Mouse (Mus musculus): Measurements from ENCODE around the gene Ptcd3. TPM values are rescaled to one million over a fixed set of nuclear protein-coding genes. Genes with fewer than 3 reads are reported as not detected.

Ptcd3 gene
- polyA plus RNA-seq (2012; ENCODE audit: insufficient read depth, low replicate concordance): 1.5 and 2.1 TPM in 2 replicates

- no peaks in the 10 kb centered on the region for H3K27me3 ChIP-seq (replicated peaks)
- no peak for TF ChIP-seq GATA1 (IDR thresholded peaks at IDR 0.05; ENCODE audit: borderline replicate concordance, low read length)
- TF ChIP-seq FLI1 (IDR thresholded peaks at IDR 0.05; ENCODE audit: low read length): no peak
- peak within 1 kb of the TSS; percentile 97 for H3K4me3 ChIP-seq (replicated peaks)
- peaks cover 46% of the 10 kb centered on the region for H3K36me3 ChIP-seq (replicated peaks; ENCODE audit: low read length)
- peaks cover 40% of the 10 kb centered on the region for H3K4me1 ChIP-seq
- no peaks in the 10 kb centered on the region for H3K9me3 ChIP-seq
Measured at GRCm38 (mm10) chr6:71908481-71909381, at the start of gene Ptcd3, which contains the start of gene Polr1a. TSS of gene Ptcd3 (minus strand) at chr6:71908750. TSS of gene Polr1a (plus strand) at chr6:71909053.

GRCm38 (mm10) chr6:71951192-71951591 is 42.6 kb upstream of the Ptcd3 start:
- TF ChIP-seq GATA1 (IDR thresholded peaks at IDR 0.05; ENCODE audit: borderline replicate concordance, low read length) (no peak), FLI1 (IDR thresholded peaks at IDR 0.05; ENCODE audit: low read length) (no peak)
- H3K4me3 ChIP-seq (replicated peaks): no peak overlapping the region
- peaks cover 87% of the 10 kb centered on the region for H3K36me3 ChIP-seq (replicated peaks; ENCODE audit: low read length)
- H3K4me1 ChIP-seq: peaks cover 37% of the 10 kb centered on the region
- no peaks in the 10 kb centered on the region for H3K9me3 ChIP-seq
- H3K27me3 ChIP-seq (replicated peaks): no peaks in the 10 kb centered on the region

- Histone ChIP-seq H3K4me3 (replicated peaks) (no peak overlapping the region), H3K9me3 (0 out of 2 replicates have a peak, but pooled peaks cover 2% of the 10 kb centered on the region), H3K36me3 (replicated peaks; ENCODE audit: low read length) (peaks cover 91% of the 10 kb centered on the region), H3K4me1 (peaks cover 37% of the 10 kb centered on the region), H3K27me3 (replicated peaks) (no peaks in the 10 kb centered on the region)
- TF ChIP-seq FLI1 (IDR thresholded peaks at IDR 0.05; ENCODE audit: low read length) (no peak), GATA1 (IDR thresholded peaks at IDR 0.05; ENCODE audit: borderline replicate concordance, low read length) (no peak)
Measured at GRCm38 (mm10) chr6:71950592-71950991, 42.0 kb upstream of the Ptcd3 start.

GRCm38 (mm10) chr6:71949721-71950120 is 41.2 kb upstream of the Ptcd3 start:
- H3K4me3 ChIP-seq (replicated peaks): no peak overlapping the region
- 0 out of 2 replicates have a peak, but pooled peaks cover 2% of the 10 kb centered on the region for H3K9me3 ChIP-seq
- H3K4me1 ChIP-seq: peaks cover 42% of the 10 kb centered on the region
- TF ChIP-seq FLI1 (IDR thresholded peaks at IDR 0.05; ENCODE audit: low read length): no peak
- TF ChIP-seq GATA1 (IDR thresholded peaks at IDR 0.05; ENCODE audit: borderline replicate concordance, low read length): no peak
- H3K36me3 ChIP-seq (replicated peaks; ENCODE audit: low read length): peaks cover 91% of the 10 kb centered on the region
- H3K27me3 ChIP-seq (replicated peaks): no peaks in the 10 kb centered on the region

- H3K36me3 ChIP-seq (replicated peaks; ENCODE audit: low read length): peaks cover 79% of the 10 kb centered on the region
- 0 out of 2 replicates have a peak, but pooled peaks cover 2% of the 10 kb centered on the region for H3K9me3 ChIP-seq
- peaks cover 23% of the 10 kb centered on the region for H3K4me1 ChIP-seq
- TF ChIP-seq GATA1 (IDR thresholded peaks at IDR 0.05; ENCODE audit: borderline replicate concordance, low read length): no peak
- TF ChIP-seq FLI1 (IDR thresholded peaks at IDR 0.05; ENCODE audit: low read length): no peak
- no peak overlapping the region for H3K4me3 ChIP-seq (replicated peaks)
- H3K27me3 ChIP-seq (replicated peaks): no peaks in the 10 kb centered on the region
Measured at GRCm38 (mm10) chr6:71946121-71946520, 37.6 kb upstream of the Ptcd3 start.

- no peak for TF ChIP-seq GATA1 (IDR thresholded peaks at IDR 0.05; ENCODE audit: borderline replicate concordance, low read length)
- TF ChIP-seq FLI1 (IDR thresholded peaks at IDR 0.05; ENCODE audit: low read length): no peak
- H3K27me3 ChIP-seq (replicated peaks): no peaks in the 10 kb centered on the region
- H3K4me3 ChIP-seq (replicated peaks): no peak overlapping the region
- H3K9me3 ChIP-seq: 0 out of 2 replicates have a peak, but pooled peaks cover 2% of the 10 kb centered on the region
- H3K36me3 ChIP-seq (replicated peaks; ENCODE audit: low read length): peaks cover 79% of the 10 kb centered on the region
- peaks cover 16% of the 10 kb centered on the region for H3K4me1 ChIP-seq
Measured at GRCm38 (mm10) chr6:71945101-71945500, 36.6 kb upstream of the Ptcd3 start.

GRCm38 (mm10) chr6:71940912-71941311 is 32.4 kb upstream of the Ptcd3 start:
- no peaks in the 10 kb centered on the region for H3K27me3 ChIP-seq (replicated peaks)
- H3K4me1 ChIP-seq: peaks cover 6% of the 10 kb centered on the region
- H3K4me3 ChIP-seq (replicated peaks): no peak overlapping the region
- 0 out of 2 replicates have a peak, but pooled peaks cover under 1% of the 10 kb centered on the region for H3K9me3 ChIP-seq
- TF ChIP-seq FLI1 (IDR thresholded peaks at IDR 0.05; ENCODE audit: low read length): no peak
- no peak for TF ChIP-seq GATA1 (IDR thresholded peaks at IDR 0.05; ENCODE audit: borderline replicate concordance, low read length)
- peaks cover 75% of the 10 kb centered on the region for H3K36me3 ChIP-seq (replicated peaks; ENCODE audit: low read length)

GRCm38 (mm10) chr6:71935737-71936136 is 27.2 kb upstream of the Ptcd3 start:
- no peaks in the 10 kb centered on the region for H3K27me3 ChIP-seq (replicated peaks)
- H3K36me3 ChIP-seq (replicated peaks; ENCODE audit: low read length): peaks cover 90% of the 10 kb centered on the region
- no peak for TF ChIP-seq FLI1 (IDR thresholded peaks at IDR 0.05; ENCODE audit: low read length)
- no peak for TF ChIP-seq GATA1 (IDR thresholded peaks at IDR 0.05; ENCODE audit: borderline replicate concordance, low read length)
- H3K9me3 ChIP-seq: no peaks in the 10 kb centered on the region
- H3K4me1 ChIP-seq: peaks cover 17% of the 10 kb centered on the region
- no peak overlapping the region for H3K4me3 ChIP-seq (replicated peaks)

GRCm38 (mm10) chr6:71934081-71934556 is 25.6 kb upstream of the Ptcd3 start:
- TF ChIP-seq GATA1 (IDR thresholded peaks at IDR 0.05; ENCODE audit: borderline replicate concordance, low read length): no peak
- TF ChIP-seq FLI1 (IDR thresholded peaks at IDR 0.05; ENCODE audit: low read length): no peak
- no peak overlapping the region for H3K4me3 ChIP-seq (replicated peaks)
- peaks cover 95% of the 10 kb centered on the region for H3K36me3 ChIP-seq (replicated peaks; ENCODE audit: low read length)
- H3K27me3 ChIP-seq (replicated peaks): no peaks in the 10 kb centered on the region
- no peaks in the 10 kb centered on the region for H3K9me3 ChIP-seq
- peaks cover 21% of the 10 kb centered on the region for H3K4me1 ChIP-seq

GRCm38 (mm10) chr6:71932347-71932746 is 23.8 kb upstream of the Ptcd3 start:
- H3K27me3 ChIP-seq (replicated peaks): no peaks in the 10 kb centered on the region
- H3K9me3 ChIP-seq: no peaks in the 10 kb centered on the region
- peaks cover 90% of the 10 kb centered on the region for H3K36me3 ChIP-seq (replicated peaks; ENCODE audit: low read length)
- no peak for TF ChIP-seq GATA1 (IDR thresholded peaks at IDR 0.05; ENCODE audit: borderline replicate concordance, low read length)
- no peak for TF ChIP-seq FLI1 (IDR thresholded peaks at IDR 0.05; ENCODE audit: low read length)
- no peak overlapping the region for H3K4me3 ChIP-seq (replicated peaks)
- peaks cover 21% of the 10 kb centered on the region for H3K4me1 ChIP-seq

Measured in megakaryocyte, embryonic 14.5 days (primary cell).